Mouse (Mus musculus): ENCODE results near the gene Snx9.

DNA sequence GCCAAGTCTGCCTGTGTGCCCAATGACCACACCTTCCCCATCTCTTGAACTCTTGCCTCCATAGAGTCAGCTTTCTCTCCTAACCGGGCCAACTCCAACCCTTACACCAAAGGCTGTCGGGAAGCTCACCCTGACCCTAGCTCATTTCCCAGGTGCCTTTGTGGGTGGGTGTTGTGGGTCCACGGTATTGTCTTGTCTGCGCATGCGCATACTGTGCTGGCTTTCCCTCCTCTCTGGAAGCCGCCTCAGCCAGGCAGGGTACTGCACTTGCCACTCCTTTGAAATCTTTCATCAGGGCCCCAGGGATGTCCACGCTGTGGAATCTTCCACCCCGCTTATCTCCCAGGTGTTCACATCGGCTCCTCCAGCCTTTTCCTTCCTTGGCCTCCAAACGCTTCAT is 117.5 kb downstream of the Snx9 start:
- TF ChIP-seq HCFC1 (IDR thresholded peaks at IDR 0.05; ENCODE audit: borderline replicate concordance, insufficient read depth, low read length) (no peak), CHD2 (IDR thresholded peaks at IDR 0.05; ENCODE audit: low read depth, low read length) (no peak), MAFK (IDR thresholded peaks at IDR 0.05; ENCODE audit: insufficient read depth, low read depth, low read length) (no peak)

Data from ES-E14 (cell line).